Mouse (Mus musculus) limb, embryonic 11.5 days (tissue): ENCODE data around the gene Sntb2. TPM values are rescaled to one million over a fixed set of nuclear protein-coding genes. Genes with fewer than 3 reads are reported as not detected.

ENCODE experiments used
- ATAC-seq: fragments of 200-750 bp; cut with Nextera tagmentation; 2 replicates; pipeline ENCODE4 v1.8.0; 2017; ENCODE audit warnings: low read depth; ENCODE audit not compliant: insufficient number of reproducible peaks, low FRiP score, low TSS enrichment
- DNase-seq: peaks from one replicate; pipeline ENCODE4 v3.0.0-alpha.2; 2015; ENCODE audit warnings: low spot score
- H3K27ac ChIP-seq: fragments of 300-500 bp; sonication (generic); replicated peaks from 2 replicates; pipeline ENCODE4 v1.5.1; 2014; ENCODE audit warnings: low read depth, mild to moderate bottlenecking, low read length
- H3K27me3 ChIP-seq: fragments of 300-500 bp; sonication (generic); 2 replicates; pipeline ENCODE4 v1.6.1; 2014; ENCODE audit warnings: mild to moderate bottlenecking, low read length, mixed read lengths; ENCODE audit not compliant: control insufficient read depth, insufficient read depth
- H3K36me3 ChIP-seq: fragments of 300-500 bp; sonication (generic); 2 replicates; pipeline ENCODE4 v1.6.1; 2014; ENCODE audit warnings: mild to moderate bottlenecking, low read length, moderate library complexity, mixed read lengths; ENCODE audit not compliant: control insufficient read depth, insufficient read depth
- H3K4me1 ChIP-seq: fragments of 300-500 bp; sonication (generic); 2 replicates; pipeline ENCODE4 v1.6.1; 2014; ENCODE audit warnings: low read length, mixed read lengths; ENCODE audit not compliant: control insufficient read depth, insufficient read depth
- H3K4me2 ChIP-seq: fragments of 300-500 bp; sonication (generic); 2 replicates; pipeline ENCODE4 v1.6.1; 2014; ENCODE audit warnings: low read depth, mild to moderate bottlenecking, moderate library complexity; ENCODE audit not compliant: severe bottlenecking
- H3K4me3 ChIP-seq: fragments of 300-500 bp; sonication (generic); 2 replicates; pipeline ENCODE4 v1.5.1; 2014; ENCODE audit warnings: low read depth, low read length
- H3K9ac ChIP-seq: fragments of 300-500 bp; sonication (generic); 2 replicates; pipeline ENCODE4 v1.6.1; 2014; ENCODE audit warnings: mild to moderate bottlenecking, low read length
- H3K9me3 ChIP-seq: fragments of 300-500 bp; sonication (generic); 2 replicates; pipeline ENCODE4 v1.6.1; 2016; ENCODE audit warnings: low read length; ENCODE audit not compliant: control insufficient read depth
- WGBS: fragments of 180-500 bp; shearing (Covaris S2); extraction: QIAGEN DNeasy Blood & Tissue Kit; methylation state at CpG from one replicate; pipeline ENCODE4 v1.1.7; 2014; 5-methylcytosine and 5-hydroxymethylcytosine counted together
- polyA plus RNA-seq: library from polyadenylated mRNA; unstranded; fragments of >200 nt; fragmentation: Nextera tagmentation; extraction: Ambion mirVana; gene quantifications from 2 replicates; pipeline ENCODE4 v1.2.1, GENCODE M21; 2014

The Sntb2 gene
- polyA plus RNA-seq, 1 experiment from 2014 or later: 10.7 TPM

GRCm38 (mm10) chr8:106951707-106952106, 16.2 kb downstream of the Sntb2 start:
- Histone ChIP-seq H3K4me3 (no peak overlapping the region), H3K4me1 (no peaks in the 10 kb centered on the region), H3K9me3 (no peaks in the 10 kb centered on the region), H3K27me3 (no peaks in the 10 kb centered on the region), H3K36me3 (no peaks in the 10 kb centered on the region), H3K9ac (no peak overlapping the region), H3K27ac (no peak overlapping the region), H3K4me2 (no peak overlapping the region)
- WGBS: 71% methylated on average over 4 of the region's 4 CpGs
- DNase-seq (no peak), ATAC-seq (no peak)

GRCm38 (mm10) chr8:106953571-106953970, 18.0 kb downstream of the Sntb2 start:
- ATAC-seq (no peak), DNase-seq (no peak)
- H3K4me2 ChIP-seq: no peak overlapping the region
- no peaks in the 10 kb centered on the region for H3K36me3 ChIP-seq
- no peaks in the 10 kb centered on the region for H3K4me1 ChIP-seq
- no peak overlapping the region for H3K9ac ChIP-seq
- H3K27me3 ChIP-seq: no peaks in the 10 kb centered on the region
- no peak overlapping the region for H3K4me3 ChIP-seq
- H3K27ac ChIP-seq: no peak overlapping the region
- WGBS: 89% methylated on average over 4 of the region's 4 CpGs
- H3K9me3 ChIP-seq: no peaks in the 10 kb centered on the region

GRCm38 (mm10) chr8:106957086-106957485, 21.5 kb downstream of the Sntb2 start:
- no peaks in the 10 kb centered on the region for H3K4me1 ChIP-seq
- DNase-seq (no peak), ATAC-seq (no peak)
- H3K27ac ChIP-seq: no peak overlapping the region
- H3K4me3 ChIP-seq: no peak overlapping the region
- no peaks in the 10 kb centered on the region for H3K27me3 ChIP-seq
- H3K9ac ChIP-seq: no peak overlapping the region
- H3K36me3 ChIP-seq: no peaks in the 10 kb centered on the region
- no peaks in the 10 kb centered on the region for H3K9me3 ChIP-seq
- no peak overlapping the region for H3K4me2 ChIP-seq
- WGBS: 91% methylated on average over 3 of the region's 3 CpGs

- Histone ChIP-seq H3K4me3 (no peak overlapping the region), H3K4me2 (no peak overlapping the region), H3K27ac (no peak overlapping the region), H3K9ac (no peak overlapping the region), H3K36me3 (no peaks in the 10 kb centered on the region), H3K27me3 (no peaks in the 10 kb centered on the region), H3K4me1 (no peaks in the 10 kb centered on the region), H3K9me3 (no peaks in the 10 kb centered on the region)
- WGBS: 84% methylated on average over 3 of the region's 3 CpGs
- ATAC-seq (no peak), DNase-seq (no peak)
Measured at GRCm38 (mm10) chr8:106958212-106958611, 22.7 kb downstream of the Sntb2 start.

GRCm38 (mm10) chr8:106959626-106960025, 24.1 kb downstream of the Sntb2 start:
- Histone ChIP-seq H3K4me1 (no peaks in the 10 kb centered on the region), H3K4me2 (no peak overlapping the region), H3K27me3 (no peaks in the 10 kb centered on the region), H3K9ac (no peak overlapping the region), H3K9me3 (no peaks in the 10 kb centered on the region), H3K27ac (no peak overlapping the region), H3K4me3 (no peak overlapping the region), H3K36me3 (no peaks in the 10 kb centered on the region)
- ATAC-seq (no peak), DNase-seq (no peak)
- 88% methylated on average over 2 of the region's 2 CpGs for WGBS

GRCm38 (mm10) chr8:106962322-106962721, 26.8 kb downstream of the Sntb2 start:
- H3K36me3 ChIP-seq: no peaks in the 10 kb centered on the region
- DNase-seq (no peak), ATAC-seq (no peak)
- H3K27me3 ChIP-seq: no peaks in the 10 kb centered on the region
- no peak overlapping the region for H3K4me3 ChIP-seq
- no peaks in the 10 kb centered on the region for H3K4me1 ChIP-seq
- H3K9ac ChIP-seq: no peak overlapping the region
- WGBS: 90% methylated on average over 3 of the region's 3 CpGs
- no peak overlapping the region for H3K27ac ChIP-seq
- H3K9me3 ChIP-seq: no peaks in the 10 kb centered on the region
- no peak overlapping the region for H3K4me2 ChIP-seq

GRCm38 (mm10) chr8:106963365-106963764, 27.8 kb downstream of the Sntb2 start:
- no peak overlapping the region for H3K4me3 ChIP-seq
- ATAC-seq (no peak), DNase-seq (no peak)
- H3K4me2 ChIP-seq: no peak overlapping the region
- no peaks in the 10 kb centered on the region for H3K9me3 ChIP-seq
- no peak overlapping the region for H3K9ac ChIP-seq
- no peaks in the 10 kb centered on the region for H3K36me3 ChIP-seq
- no peaks in the 10 kb centered on the region for H3K4me1 ChIP-seq
- no peak overlapping the region for H3K27ac ChIP-seq
- H3K27me3 ChIP-seq: no peaks in the 10 kb centered on the region
- 89% methylated on average over 6 of the region's 6 CpGs for WGBS

GRCm38 (mm10) chr8:106964573-106964972, 29.0 kb downstream of the Sntb2 start:
- Histone ChIP-seq H3K27me3 (no peaks in the 10 kb centered on the region), H3K36me3 (no peaks in the 10 kb centered on the region), H3K4me2 (no peak overlapping the region), H3K4me3 (no peak overlapping the region), H3K9me3 (no peaks in the 10 kb centered on the region), H3K4me1 (no peaks in the 10 kb centered on the region), H3K27ac (no peak overlapping the region), H3K9ac (no peak overlapping the region)
- DNase-seq: no peak
- WGBS: 76% methylated on average over 4 of the region's 4 CpGs
- no peak for ATAC-seq

GRCm38 (mm10) chr8:106969964-106970363, 34.4 kb downstream of the Sntb2 start:
- DNase-seq (no peak), ATAC-seq (no peak)
- no peaks in the 10 kb centered on the region for H3K27me3 ChIP-seq
- 83% methylated on average over 3 of the region's 3 CpGs for WGBS
- H3K4me2 ChIP-seq: no peak overlapping the region
- H3K4me3 ChIP-seq: no peak overlapping the region
- no peak overlapping the region for H3K27ac ChIP-seq
- H3K9me3 ChIP-seq: no peaks in the 10 kb centered on the region
- H3K4me1 ChIP-seq: no peaks in the 10 kb centered on the region
- H3K9ac ChIP-seq: no peak overlapping the region
- no peaks in the 10 kb centered on the region for H3K36me3 ChIP-seq
